Mouse (Mus musculus) megakaryocyte-erythroid progenitor cell, adult 5-6 weeks (primary cell): Measurements from ENCODE around the gene Camk1d. TPM values are rescaled to one million over a fixed set of nuclear protein-coding genes. Genes with fewer than 3 reads are reported as not detected.

Source experiments
- ATAC-seq: replicated peaks from 2 replicates; pipeline ENCODE4 v1.8.0; 2016; ENCODE audit warnings: mild to moderate bottlenecking, inconsistent platforms; ENCODE audit not compliant: severe bottlenecking, poor library complexity, low FRiP score, low TSS enrichment
- total RNA-seq, 2 experiments: library from RNA; stranded (forward) in 1 of 2; stranded (reverse) in 1 of 2; fragments of 200-1000, 215-1000 nt in 1 of 2; fragments of >200 nt in 1 of 2; fragmentation: Nextera tagmentation in 1 of 2; gene quantifications; 2 replicates each; pipeline ENCODE4 v1.2.3; 2014 to 2017

Gene Camk1d
- total RNA-seq (2014; fragmentation: Nextera tagmentation) (3.9 and 9.6 TPM in 2 replicates), total RNA-seq (2017) (3.7 and 5.9 TPM in 2 replicates)

DNA sequence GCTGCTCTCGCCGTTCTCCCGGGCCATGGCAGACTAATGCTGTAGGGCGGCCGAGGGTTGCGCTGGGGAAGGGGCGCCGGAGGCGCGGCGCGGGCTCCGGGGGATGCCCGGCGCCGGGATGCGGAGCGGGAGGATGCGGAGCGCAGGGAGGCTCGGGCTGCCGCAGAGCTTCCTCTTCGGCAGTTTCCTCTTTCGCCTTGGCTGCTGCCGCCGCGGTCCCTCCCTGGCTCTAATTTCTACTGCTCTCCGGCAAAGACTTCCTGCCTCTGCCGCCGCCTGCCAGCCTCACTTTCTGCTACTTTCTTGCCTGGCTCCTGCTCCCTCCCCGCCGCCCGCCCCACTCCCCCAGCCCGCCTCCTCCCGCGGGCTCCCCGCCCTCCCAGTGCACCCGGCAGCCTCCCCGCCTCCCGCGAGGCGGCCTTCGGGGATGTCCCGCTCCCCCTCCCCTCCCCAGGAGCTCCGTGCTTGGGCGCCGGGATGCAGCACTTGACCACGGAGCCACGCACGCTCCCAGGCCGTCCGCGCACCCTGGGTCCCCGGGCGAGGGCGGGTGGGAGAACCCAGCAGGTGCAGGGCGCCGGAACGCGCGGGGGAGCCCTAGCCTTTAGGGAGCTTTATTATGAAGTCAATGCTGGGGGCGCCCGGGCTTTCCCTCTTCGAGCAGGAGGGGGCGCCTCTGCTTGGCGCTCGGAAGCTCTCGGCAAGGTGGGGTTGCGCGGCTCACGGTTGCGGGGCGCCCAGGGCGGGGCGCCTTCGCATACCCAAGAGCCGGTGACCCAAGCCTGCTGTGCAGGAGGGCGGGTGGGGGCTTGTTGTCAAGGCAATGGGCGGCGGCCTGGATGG is at the start of gene Camk1d:
TSS of gene Camk1d (minus strand) at position 305 of the 843 bp plus-strand sequence.
- peak; percentile 82 for ATAC-seq

DNA sequence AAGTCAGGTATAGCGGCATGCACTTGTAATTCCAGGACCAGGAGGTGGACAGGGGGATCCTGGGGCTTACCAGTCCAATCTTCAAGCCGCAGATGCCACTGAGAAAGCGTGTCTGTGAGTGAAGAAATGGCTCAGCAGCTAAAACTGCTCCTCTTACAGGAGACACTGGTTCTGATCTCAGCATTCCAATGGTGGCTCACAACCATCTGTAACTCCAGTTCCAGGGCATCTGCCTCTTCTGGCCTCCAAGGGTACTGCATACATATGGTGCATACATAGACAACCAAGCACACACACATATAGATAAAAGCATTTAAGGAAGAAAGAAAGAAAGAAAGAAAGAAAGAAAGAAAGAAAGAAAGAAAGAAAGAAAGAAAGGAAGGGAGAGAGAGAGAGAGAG is 47.7 kb upstream of the Camk1d start:
- ATAC-seq, result no peak

DNA sequence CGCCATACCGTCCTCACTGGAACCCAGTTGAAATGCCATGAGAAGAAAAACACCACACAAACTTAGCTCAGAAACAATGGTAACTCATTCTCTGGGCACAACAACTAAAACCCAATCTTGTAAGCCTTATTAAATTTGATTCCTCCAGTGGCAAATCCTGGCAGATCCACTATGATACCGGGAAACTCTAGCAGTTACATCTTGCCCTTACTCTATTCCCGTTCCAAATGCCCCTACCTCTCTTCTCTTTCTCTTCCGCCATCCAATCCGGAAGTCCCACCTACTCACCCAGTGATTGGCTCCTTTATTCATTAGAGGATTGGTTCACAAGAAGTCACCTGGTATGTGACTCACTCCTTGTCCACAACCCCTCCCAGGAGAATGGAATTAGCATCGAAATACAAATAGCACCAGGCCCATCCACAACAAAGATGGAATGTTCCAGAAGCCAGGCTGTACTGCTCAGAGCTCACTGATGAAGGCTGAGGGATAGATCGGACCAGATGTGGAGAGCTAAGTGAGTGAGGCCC is 46.2 kb upstream of the Camk1d start:
- ATAC-seq, result no peak

DNA sequence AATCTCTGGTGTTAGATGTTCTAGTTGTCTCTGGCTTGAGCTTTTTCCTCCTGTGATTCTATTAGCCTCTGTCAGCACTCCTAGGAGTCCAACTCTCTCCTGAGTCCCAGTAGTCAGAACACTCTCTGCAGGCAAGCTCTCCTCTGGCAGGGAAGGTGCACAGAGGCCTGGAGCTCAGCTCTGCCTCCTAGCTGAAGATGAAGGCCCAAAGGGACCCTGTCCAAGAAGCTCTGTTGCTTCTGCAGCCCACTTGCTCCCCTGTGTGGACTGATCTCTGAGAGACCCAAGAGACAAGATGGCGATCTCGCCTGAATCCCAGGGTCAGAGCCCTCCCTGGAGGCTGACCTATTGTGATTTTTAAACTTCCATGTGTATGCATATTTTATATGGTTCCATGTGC is 44.3 kb upstream of the Camk1d start:
- ATAC-seq, result no peak

DNA sequence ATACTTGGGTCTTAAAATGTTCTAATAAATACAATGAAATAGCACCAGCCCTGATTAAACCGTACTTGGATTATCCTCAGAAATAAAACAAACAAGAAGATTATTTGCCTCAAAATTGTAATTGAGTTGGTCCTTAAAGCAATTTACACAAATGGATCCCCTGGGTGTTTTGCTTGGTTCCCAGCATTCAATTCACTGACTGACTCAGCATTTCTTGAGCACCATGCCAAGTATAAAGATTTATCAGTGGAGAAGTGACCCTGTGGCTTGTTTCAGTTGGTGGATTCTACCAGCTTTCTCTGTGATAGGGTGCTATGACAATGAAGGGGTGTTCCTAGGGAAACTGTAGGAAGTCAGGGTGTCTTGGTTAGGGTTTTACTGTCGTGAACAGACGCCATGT is 36.6 kb upstream of the Camk1d start:
- ATAC-seq, result no peak

DNA sequence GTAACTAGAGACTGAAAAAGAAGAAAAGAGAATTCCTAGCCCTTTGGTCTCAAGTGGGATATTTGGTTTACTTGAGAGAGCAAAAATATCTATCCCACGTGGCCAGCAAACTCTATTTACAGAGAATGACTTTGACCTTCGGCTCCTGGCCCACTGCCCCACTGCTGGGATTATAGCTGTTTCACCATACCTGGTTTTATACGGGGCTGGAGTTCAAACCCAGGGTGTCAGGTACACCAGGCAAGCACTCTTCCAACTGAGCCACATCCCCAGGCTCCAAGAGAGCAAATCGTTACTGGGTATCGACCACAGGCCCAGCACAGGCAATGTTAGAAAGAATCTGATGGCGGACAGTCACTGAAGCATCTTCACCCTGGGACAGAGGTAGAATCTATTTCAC is 34.9 kb upstream of the Camk1d start:
- no peak for ATAC-seq

DNA sequence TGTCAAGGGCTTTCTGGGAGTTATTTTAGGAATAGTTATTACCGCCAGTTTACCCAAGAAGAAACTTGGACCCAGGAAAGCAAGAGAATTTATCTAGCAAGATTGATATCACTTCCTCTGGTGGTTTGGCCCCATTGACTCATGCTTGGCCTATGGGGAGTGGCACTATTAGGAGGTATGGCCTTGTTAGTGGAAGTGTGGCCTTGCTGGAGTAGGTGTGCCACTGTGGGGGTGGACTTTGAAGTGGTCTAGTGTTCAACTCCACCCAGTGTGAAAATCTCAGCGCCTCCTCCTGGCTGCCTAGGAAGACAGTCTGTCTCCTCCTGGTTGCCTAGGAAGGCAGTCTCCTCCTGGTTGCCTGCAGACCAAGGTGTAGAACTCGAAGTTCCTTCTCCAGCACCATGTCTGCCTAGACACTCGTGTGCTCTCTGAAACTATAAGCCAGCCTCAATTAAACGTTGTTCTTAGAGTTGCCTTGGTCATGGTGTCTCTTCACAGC is 33.3 kb upstream of the Camk1d start:
- no peak for ATAC-seq

DNA sequence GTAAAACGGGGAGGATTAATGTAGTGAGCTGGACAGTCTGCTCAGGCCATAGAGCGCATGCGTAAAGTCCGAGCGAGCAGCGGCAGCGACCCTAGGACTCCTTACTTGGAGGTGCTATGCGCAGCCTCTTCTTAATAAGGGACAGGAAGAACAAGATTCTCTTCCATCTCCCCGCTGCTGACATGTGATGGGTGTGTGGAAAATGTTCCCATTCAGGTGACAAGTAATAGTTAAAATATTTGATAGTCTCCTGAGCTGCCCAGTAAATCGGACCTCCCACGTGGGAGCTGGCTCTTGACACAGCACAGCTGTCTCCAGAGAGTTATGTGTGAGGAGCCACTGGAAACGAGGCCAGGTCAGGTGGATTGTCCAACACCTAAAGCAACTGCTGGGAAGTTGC is 32.2 kb upstream of the Camk1d start:
- no peak for ATAC-seq

DNA sequence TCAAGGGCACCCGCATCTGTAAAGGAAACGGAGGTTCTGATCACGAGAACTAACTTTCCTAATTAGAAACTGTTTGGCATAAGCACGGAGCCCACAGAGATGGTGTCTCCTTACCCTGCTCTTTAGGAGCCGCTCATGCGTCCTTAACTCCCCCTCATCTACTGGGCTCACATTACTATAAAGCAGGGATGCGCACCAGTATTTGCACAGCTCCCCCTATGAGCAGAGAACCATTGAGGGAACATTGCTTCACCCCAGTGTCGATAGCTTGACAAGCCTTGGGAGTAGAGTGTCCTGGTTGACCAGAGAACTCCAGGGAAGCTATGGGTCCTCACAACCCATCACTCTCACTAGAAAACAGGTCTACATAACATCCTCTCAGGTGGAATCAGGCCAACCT is 29.6 kb upstream of the Camk1d start:
- no peak for ATAC-seq

DNA sequence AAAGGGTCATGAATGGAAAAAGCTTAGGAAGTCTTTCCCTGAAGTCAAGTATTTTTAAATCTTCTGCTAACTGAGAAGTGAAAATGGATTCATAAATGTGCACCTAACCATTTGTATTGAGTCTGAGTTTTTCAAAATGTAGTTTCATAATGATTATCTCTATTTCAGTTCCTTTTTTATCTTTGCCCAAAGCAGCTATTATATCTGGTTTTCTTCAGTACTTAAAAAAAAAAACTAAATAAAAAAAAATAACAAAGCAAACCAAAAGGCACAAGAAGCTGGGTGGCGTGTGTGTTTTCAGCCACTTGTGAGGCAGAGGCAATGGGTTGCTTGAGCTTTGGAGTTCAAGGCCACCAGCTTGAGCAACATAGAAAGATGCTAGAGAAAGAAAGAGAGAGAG is 26.6 kb upstream of the Camk1d start:
- ATAC-seq, result no peak

DNA sequence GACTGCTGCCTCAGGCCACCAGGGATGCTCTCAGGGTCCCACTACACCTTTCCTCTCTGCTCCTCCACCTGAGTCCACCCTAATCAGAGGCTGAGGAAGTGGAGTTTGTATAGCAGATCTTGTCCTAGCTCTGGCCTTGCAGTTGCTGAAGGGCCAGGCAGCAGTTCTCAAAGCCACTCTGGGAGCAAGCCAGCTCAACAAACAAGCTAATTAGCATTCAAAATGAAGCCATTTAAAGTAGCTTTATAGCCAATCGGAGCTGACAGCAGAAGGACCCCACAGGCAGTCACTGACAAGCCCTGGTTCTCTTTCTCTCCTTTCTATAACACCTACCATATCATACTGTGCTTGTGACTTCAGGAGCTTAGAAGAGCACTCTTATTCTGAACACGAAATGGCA is 21.6 kb upstream of the Camk1d start:
- no peak for ATAC-seq

DNA sequence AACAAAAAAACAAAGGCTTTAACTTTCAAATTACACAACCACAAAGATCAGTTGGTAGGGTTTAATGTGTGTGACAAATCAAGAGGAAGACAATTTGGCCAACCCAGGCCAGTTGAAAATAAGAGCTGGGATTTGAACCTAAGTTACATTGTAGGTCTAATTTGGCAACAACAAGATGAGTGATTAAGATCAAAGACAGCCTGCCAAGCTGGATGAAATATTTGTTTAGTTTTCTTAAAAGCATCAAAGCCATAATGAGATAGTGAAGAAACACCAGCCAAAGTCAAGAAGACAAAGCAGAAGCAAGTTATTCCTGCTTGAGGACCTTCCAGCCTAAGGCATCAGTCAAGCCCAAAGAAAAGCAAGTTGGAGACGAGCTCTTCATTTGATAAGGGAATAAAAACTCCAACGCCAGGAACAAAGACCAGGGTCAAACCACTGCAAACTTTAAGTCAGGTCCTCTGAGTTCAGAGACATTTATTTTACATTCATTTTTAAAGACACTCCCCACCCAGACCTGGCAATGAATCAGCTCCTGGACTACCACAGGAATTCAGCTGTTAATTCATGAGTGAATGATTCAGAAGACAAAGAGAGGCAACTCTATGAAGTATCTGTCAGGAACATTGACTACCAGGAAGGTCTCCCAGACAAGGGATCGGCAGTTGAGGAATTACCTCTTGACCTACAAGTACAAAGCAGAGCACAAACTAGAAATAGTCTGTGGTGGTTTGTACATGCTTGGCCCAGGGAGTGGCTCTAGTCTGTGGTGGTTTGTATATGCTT is 19.2 kb upstream of the Camk1d start:
- no peak for ATAC-seq

DNA sequence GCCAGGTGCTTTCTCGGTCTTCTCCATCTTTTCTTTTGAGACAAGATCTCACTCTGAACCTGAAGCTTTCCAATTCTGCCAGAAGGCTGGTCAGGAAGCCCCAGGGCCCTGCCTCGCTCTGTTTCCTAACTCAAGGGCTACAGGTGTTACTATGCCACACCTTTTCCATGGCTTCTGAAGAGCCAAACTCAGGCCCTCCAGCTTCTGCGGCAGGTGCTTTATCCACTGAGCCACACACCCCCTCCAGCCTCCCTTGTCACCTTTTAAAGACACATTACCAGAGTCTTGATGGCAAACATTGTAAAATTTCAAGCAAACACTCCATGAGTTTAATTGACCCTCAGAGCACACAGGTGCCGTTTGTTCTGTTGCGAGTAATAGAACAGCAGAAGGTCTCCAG is 17.7 kb upstream of the Camk1d start:
- ATAC-seq, result no peak

DNA sequence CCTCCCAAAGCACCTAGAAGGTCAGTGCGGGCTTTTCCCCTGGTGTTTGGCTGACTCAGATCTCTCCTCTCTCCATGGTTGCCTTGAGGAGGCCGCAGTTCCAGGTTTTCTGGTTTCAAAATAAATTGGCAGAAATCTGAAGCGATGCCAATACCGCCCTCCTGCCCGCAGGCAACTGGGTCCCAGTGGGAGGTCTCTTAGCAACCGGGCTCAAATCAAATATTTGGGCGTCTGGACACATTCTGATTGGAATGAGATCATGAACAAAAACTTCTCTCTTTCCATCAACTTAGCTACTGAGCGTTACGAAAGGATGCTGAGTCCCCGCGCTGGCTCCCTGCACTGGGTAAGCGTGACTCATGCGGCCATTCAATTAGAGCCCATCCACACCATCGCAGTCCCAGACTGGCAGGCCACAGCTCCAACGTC is 16.1 kb upstream of the Camk1d start:
- no peak for ATAC-seq

DNA sequence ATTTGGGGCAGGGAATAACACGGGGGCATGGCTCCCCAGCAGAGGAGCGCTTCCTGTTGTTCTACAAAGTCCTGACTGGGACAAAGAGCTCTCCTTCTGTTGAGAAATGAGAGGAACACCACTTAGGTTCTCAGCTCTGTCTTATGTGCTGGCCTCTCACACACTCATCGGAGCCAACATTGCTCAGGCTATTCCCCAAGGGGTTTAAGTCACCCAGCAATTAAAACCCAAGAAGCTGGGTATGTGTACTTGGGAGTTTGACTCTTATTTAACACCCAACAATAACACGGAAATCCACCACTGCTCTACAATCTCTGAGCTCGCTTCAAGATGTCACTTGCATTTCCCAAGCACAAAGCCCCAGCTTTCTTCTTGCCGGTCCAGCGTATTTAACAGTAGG is 15.6 kb upstream of the Camk1d start:
- ATAC-seq, result no peak

DNA sequence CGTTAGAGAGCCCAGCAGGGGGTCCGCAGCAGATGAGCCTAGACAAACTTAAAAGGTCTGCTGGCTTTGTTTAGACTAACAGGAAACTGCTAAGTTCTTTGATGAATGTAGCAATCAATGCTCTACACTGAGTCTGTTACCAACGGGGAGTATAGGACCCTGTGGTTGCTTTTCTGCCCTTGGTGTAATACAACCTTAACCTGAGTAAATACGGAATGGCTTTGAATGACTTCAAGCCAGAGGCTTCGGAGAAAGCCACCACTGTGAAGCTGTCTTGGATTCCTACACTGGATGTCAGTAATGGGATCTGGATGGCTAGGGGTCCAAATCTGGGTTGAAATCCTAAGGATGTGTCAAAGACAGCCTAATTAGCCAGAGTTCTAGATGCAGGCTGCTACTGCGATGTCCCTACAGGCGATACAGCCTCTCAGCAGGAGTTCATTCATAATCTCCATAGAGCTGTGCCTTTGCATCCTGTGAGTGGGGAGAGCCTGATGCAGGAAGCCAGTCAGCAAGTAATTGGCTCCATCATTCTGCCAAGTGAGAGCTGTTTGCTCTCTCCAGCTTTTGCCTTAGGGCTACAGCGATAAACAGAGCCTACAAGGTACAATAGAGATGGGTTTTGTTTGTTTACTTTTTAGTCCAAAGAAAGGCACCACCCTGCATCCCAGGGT is 10.8 kb upstream of the Camk1d start:
- no peak for ATAC-seq

DNA sequence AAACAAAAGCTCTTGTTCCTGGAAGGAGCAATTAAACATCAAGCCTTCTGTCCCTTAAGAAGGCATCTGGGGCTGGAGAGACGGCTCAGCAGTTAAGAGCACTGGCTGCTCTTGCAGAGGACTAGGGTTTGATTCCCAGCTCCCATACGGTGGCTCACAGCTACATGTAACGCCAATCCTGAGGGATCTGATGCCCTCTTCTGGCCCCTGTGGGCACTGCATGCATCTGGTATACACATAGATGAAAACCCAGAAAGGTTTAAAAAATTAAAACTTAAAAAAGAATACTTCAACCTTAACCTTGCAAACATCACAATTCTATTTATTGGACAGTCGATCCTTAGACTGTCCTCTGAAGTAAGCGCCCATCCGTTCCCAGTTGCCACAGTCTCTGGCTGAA is 3.4 kb upstream of the Camk1d start:
- ATAC-seq, result no peak

DNA sequence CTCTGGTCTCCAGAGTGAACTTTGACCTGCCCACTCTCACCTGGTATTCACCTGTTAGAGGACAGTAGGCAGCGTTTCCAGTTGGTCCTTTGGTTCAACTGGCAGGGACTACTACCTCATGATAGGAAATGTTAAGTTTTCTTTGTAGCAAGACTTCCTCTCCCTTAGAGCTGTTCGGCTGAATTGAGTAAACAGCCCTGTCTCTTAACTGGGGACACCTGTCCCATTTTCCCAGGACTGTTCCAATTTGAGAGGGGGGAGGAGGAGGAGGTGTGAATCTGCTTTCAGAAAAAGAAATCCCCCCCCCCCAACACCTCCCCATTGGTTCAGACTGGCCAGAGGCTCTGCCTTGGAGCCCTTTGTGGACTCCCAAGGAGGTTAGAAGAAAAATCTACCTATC is 1.2 kb upstream of the Camk1d start:
- no peak for ATAC-seq

DNA sequence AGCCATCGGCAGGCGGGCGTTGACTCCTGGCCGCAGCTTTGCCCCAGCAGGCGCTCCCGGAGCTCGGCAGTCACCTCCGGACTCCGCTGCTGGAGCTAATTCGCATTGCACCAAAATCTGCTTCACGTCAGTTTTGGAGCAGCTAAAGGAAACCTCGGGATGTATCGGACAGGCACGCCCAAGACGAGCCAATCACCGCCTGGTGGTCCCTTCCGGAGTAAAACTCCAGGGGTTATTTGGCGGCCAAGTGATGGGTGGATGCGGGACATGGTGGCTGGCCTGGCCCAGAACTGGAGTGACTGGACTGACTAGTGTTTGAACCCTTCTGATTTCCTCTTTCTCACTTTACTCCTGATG is 717 bp upstream of the Camk1d start:
- ATAC-seq, result no peak
